Mouse (Mus musculus): ENCODE results near the gene Gm6370. TPM values are rescaled to one million over a fixed set of nuclear protein-coding genes. Genes with fewer than 3 reads are reported as not detected.

Gm6370 gene
- polyA plus RNA-seq (2014; fragmentation: Illumina TruSeq; extraction: RNeasy Lipid Tissue Mini Kit (QIAGEN cat#74804)): not detected

DNA sequence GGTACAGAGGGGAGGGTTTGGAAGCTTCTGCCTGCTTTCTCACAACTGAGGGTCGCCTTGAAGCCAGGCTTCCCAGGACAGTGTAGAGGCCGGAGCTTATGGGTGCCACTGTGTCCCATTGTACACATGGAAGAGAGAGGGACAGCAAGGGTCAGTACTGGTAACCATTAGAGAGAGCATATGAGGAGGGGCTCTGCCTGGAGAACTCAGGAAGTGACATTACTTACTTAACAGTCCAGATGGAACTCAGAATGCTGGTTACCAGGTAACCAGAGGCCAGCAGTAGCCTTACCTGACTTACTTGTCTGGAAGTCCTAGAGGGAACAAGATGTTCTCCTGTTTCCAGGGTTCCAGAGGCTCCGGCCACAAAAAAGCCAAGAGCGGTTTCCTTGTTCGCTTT lies at the start of gene Gm6370:
Gene Gm6370 (plus strand): TSS at position 301 of the 400 bp plus-strand sequence.

DNA sequence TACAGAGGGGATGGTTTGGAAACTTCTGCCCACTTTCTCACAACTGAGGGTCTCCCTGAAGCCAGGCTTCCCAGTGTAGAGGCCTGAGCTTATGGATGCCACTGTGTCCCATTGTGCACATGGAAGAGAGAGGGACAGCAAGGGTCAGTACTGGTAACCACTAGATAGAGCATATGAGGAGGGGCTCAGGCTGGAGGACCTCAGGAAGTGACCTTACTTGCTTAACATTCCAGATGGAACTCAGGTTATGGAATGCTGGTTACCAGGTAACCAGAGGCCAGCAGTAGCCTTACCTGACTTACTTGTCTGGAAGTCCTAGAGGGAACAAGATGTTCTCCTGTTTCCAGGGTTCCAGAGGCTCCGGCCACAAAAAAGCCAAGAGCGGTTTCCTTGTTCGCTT lies 9.5 kb upstream of the Gm6370 start, which contains the start of gene Gm6408:
Gene Gm6408 (plus strand): TSS at position 301 of the 400 bp plus-strand sequence.

DNA sequence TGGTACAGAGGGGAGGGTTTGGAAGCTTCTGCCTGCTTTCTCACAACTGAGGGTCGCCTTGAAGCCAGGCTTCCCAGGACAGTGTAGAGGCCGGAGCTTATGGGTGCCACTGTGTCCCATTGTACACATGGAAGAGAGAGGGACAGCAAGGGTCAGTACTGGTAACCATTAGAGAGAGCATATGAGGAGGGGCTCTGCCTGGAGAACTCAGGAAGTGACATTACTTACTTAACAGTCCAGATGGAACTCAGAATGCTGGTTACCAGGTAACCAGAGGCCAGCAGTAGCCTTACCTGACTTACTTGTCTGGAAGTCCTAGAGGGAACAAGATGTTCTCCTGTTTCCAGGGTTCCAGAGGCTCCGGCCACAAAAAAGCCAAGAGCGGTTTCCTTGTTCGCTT lies 10.9 kb downstream of the Gm6370 start, which contains the start of gene 4930449I24Rik:
Gene 4930449I24Rik (plus strand): TSS at position 301 of the 400 bp plus-strand sequence.

DNA sequence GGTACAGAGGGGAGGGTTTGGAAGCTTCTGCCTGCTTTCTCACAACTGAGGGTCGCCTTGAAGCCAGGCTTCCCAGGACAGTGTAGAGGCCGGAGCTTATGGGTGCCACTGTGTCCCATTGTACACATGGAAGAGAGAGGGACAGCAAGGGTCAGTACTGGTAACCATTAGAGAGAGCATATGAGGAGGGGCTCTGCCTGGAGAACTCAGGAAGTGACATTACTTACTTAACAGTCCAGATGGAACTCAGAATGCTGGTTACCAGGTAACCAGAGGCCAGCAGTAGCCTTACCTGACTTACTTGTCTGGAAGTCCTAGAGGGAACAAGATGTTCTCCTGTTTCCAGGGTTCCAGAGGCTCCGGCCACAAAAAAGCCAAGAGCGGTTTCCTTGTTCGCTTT lies 22.7 kb downstream of the Gm6370 start, which contains the start of gene Gm3402:
Gene Gm3402 (plus strand): TSS at position 301 of the 400 bp plus-strand sequence.

DNA sequence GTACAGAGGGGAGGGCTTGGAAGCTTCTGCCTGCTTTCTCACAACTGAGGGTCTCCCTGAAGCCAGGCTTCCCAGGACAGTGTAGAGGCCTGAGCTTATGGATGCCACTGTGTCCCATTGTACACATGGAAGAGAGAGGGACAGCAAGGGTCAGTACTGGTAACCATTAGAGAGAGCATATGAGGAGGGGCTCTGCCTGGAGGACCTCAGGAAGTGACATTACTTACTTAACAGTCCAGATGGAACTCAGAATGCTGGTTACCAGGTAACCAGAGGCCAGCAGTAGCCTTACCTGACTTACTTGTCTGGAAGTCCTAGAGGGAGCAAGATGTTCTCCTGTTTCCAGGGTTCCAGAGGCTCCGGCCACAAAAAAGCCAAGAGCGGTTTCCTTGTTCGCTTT lies 34.3 kb downstream of the Gm6370 start, which contains the start of gene Gm3404:
Gene Gm3404 (plus strand): TSS at position 301 of the 400 bp plus-strand sequence.

DNA sequence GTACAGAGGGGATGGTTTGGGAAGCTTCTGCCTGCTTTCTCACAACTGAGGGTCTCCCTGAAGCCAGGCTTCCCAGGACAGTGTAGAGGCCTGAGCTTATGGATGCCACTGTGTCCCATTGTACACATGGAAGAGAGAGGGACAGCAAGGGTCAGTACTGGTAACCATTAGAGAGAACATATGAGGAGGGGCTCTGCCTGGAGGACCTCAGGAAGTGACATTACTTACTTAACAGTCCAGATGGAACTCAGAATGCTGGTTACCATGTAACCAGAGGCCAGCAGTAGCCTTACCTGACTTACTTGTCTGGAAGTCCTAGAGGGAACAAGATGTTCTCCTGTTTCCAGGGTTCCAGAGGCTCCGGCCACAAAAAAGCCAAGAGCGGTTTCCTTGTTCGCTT lies 46.2 kb downstream of the Gm6370 start, which contains the start of gene Gm3409:
Gene Gm3409 (plus strand): TSS at position 301 of the 400 bp plus-strand sequence.

Other genes starting within 250 kb of the Gm6370 start
- gene Wasf3, start 106.4 kb upstream of the Gm6370 start, polyA plus RNA-seq (2014; fragmentation: Illumina TruSeq; extraction: RNeasy Lipid Tissue Mini Kit (QIAGEN cat#74804)): 17.8 TPM
- gene Gm6408, start 9.4 kb upstream of the Gm6370 start, polyA plus RNA-seq (2014; fragmentation: Illumina TruSeq; extraction: RNeasy Lipid Tissue Mini Kit (QIAGEN cat#74804)): not detected
- not detected for gene 4930449I24Rik, start 11.0 kb downstream of the Gm6370 start, polyA plus RNA-seq (2014; fragmentation: Illumina TruSeq; extraction: RNeasy Lipid Tissue Mini Kit (QIAGEN cat#74804))
- gene Gm3402, start 22.8 kb downstream of the Gm6370 start, polyA plus RNA-seq (2014; fragmentation: Illumina TruSeq; extraction: RNeasy Lipid Tissue Mini Kit (QIAGEN cat#74804)): not detected
- not detected for gene Gm3404, start 34.4 kb downstream of the Gm6370 start, polyA plus RNA-seq (2014; fragmentation: Illumina TruSeq; extraction: RNeasy Lipid Tissue Mini Kit (QIAGEN cat#74804))
- not detected for gene Gm3409, start 46.3 kb downstream of the Gm6370 start, polyA plus RNA-seq (2014; fragmentation: Illumina TruSeq; extraction: RNeasy Lipid Tissue Mini Kit (QIAGEN cat#74804))
- not detected for gene Gm3415, start 64.8 kb downstream of the Gm6370 start, polyA plus RNA-seq (2014; fragmentation: Illumina TruSeq; extraction: RNeasy Lipid Tissue Mini Kit (QIAGEN cat#74804))
- gene Gpr12, start 93.9 kb downstream of the Gm6370 start, polyA plus RNA-seq (2014; fragmentation: Illumina TruSeq; extraction: RNeasy Lipid Tissue Mini Kit (QIAGEN cat#74804)): not detected

Data from ovary, adult 10 weeks (tissue).